Mouse (Mus musculus) stomach, postnatal 0 days (tissue): ENCODE results near the gene Ralbp1.

Experiments
- CTCF ChIP-seq: IDR thresholded peaks from 2 replicates; pipeline ENCODE4 v1.5.1; 2016; ENCODE audit warnings: antibody characterized with exemption, low read depth, mild to moderate bottlenecking, moderate library complexity
- EP300 ChIP-seq: optimal IDR thresholded peaks from 2 replicates; pipeline ENCODE3; 2016; ENCODE audit warnings: antibody characterized with exemption

DNA sequence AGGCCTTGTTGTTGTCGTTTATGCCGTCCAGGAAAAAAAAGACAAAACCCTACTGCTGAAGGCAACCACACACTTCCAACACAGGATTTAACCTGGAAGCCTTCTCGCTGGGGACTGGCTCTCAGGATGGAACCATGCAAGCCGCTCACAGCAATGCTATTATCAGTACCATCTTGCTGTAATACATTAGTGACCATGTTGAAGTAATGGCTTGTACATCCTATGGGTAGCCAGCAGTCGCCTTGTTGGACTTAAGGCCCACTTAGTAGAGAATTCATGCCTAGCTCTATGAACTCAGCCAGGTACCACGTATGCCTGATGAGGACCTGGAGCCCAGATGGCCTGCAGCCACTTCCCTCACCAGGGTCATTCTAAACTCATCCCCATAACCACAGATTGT lies 40.2 kb downstream of the Ralbp1 start:
- TF ChIP-seq CTCF: no peak
- TF ChIP-seq EP300: no peak
